Mouse (Mus musculus): Measurements from ENCODE around the gene Tmub1. TPM values are rescaled to one million over a fixed set of nuclear protein-coding genes. Genes with fewer than 3 reads are reported as not detected.

Tmub1 gene
- polyA plus RNA-seq, 1 experiment from 2014 or later, result 20.3 TPM

GRCm38 (mm10) chr5:24482247-24483079, 34.8 kb upstream of the Tmub1 start:
- H3K4me1 ChIP-seq (ENCODE audit: control insufficient read depth, insufficient read depth, low read length), result no peaks in the 10 kb centered on the region
- ATAC-seq (replicated peaks; ENCODE audit: extremely low read depth, insufficient read depth, low FRiP score), result no peak
- no peaks in the 10 kb centered on the region for H3K9me3 ChIP-seq (replicated peaks; ENCODE audit: control insufficient read depth, low read length)
- 64% methylated on average over 33 of the region's 41 CpGs for WGBS
- no peak overlapping the region for H3K4me2 ChIP-seq (ENCODE audit: low read depth, low read length)
- H3K4me3 ChIP-seq (ENCODE audit: low read length), result no peak overlapping the region
- no peaks in the 10 kb centered on the region for H3K27me3 ChIP-seq (ENCODE audit: control insufficient read depth, insufficient read depth, low read length)
- peaks cover 42% of the 10 kb centered on the region for H3K36me3 ChIP-seq (ENCODE audit: control insufficient read depth, insufficient read depth)
- no peak overlapping the region for H3K27ac ChIP-seq (ENCODE audit: low read length)
- no peak overlapping the region for H3K9ac ChIP-seq (ENCODE audit: low read length)

- Histone ChIP-seq H3K4me2 (ENCODE audit: low read depth, low read length) (no peak overlapping the region), H3K9me3 (replicated peaks; ENCODE audit: control insufficient read depth, low read length) (no peaks in the 10 kb centered on the region), H3K27me3 (ENCODE audit: control insufficient read depth, insufficient read depth, low read length) (no peaks in the 10 kb centered on the region), H3K9ac (ENCODE audit: low read length) (no peak overlapping the region), H3K36me3 (ENCODE audit: control insufficient read depth, insufficient read depth) (peaks cover 44% of the 10 kb centered on the region), H3K27ac (ENCODE audit: low read length) (no peak overlapping the region), H3K4me1 (ENCODE audit: control insufficient read depth, insufficient read depth, low read length) (no peaks in the 10 kb centered on the region), H3K4me3 (ENCODE audit: low read length) (no peak overlapping the region)
- 21% methylated on average over 4 of the region's 4 CpGs for WGBS
- peak; percentile 35; the same call in 1 of the 2 replicates for ATAC-seq (replicated peaks; ENCODE audit: extremely low read depth, insufficient read depth, low FRiP score)
Measured at GRCm38 (mm10) chr5:24481647-24482046, 34.0 kb upstream of the Tmub1 start.

GRCm38 (mm10) chr5:24477909-24478308, 30.3 kb upstream of the Tmub1 start:
- peaks cover 36% of the 10 kb centered on the region for H3K36me3 ChIP-seq (ENCODE audit: control insufficient read depth, insufficient read depth)
- no peak for ATAC-seq (replicated peaks; ENCODE audit: extremely low read depth, insufficient read depth, low FRiP score)

GRCm38 (mm10) chr5:24475476-24476241, 28.0 kb upstream of the Tmub1 start:
- Histone ChIP-seq H3K4me2 (ENCODE audit: low read depth, low read length) (peak overlapping the region; percentile 77), H3K4me1 (ENCODE audit: control insufficient read depth, insufficient read depth, low read length) (peaks cover 28% of the 10 kb centered on the region), H3K27ac (ENCODE audit: low read length) (no peak overlapping the region), H3K36me3 (ENCODE audit: control insufficient read depth, insufficient read depth) (peaks cover 29% of the 10 kb centered on the region), H3K27me3 (ENCODE audit: control insufficient read depth, insufficient read depth, low read length) (no peaks in the 10 kb centered on the region; the same call in 1 of the 2 replicates), H3K9me3 (replicated peaks; ENCODE audit: control insufficient read depth, low read length) (no peaks in the 10 kb centered on the region), H3K4me3 (ENCODE audit: low read length) (peak overlapping the region; percentile 53), H3K9ac (ENCODE audit: low read length) (no peak overlapping the region)
- WGBS, result 59% methylated on average over 6 of the region's 6 CpGs
- ATAC-seq (replicated peaks; ENCODE audit: extremely low read depth, insufficient read depth, low FRiP score), result no peak

More at GRCm38 (mm10) chr5:24477909-24478308, 30.3 kb upstream of the Tmub1 start:
- Histone ChIP-seq H3K27ac (ENCODE audit: low read length) (no peak overlapping the region), H3K4me2 (ENCODE audit: low read depth, low read length) (no peak overlapping the region), H3K4me3 (ENCODE audit: low read length) (no peak overlapping the region), H3K4me1 (ENCODE audit: control insufficient read depth, insufficient read depth, low read length) (peaks cover 25% of the 10 kb centered on the region), H3K27me3 (ENCODE audit: control insufficient read depth, insufficient read depth, low read length) (no peaks in the 10 kb centered on the region; the same call in 1 of the 2 replicates), H3K9ac (ENCODE audit: low read length) (no peak overlapping the region), H3K9me3 (replicated peaks; ENCODE audit: control insufficient read depth, low read length) (no peaks in the 10 kb centered on the region)
- 91% methylated on average over 9 of the region's 9 CpGs for WGBS

- Histone ChIP-seq H3K36me3 (ENCODE audit: control insufficient read depth, insufficient read depth) (peaks cover 20% of the 10 kb centered on the region), H3K4me2 (ENCODE audit: low read depth, low read length) (peak overlapping the region; percentile 77), H3K27ac (ENCODE audit: low read length) (no peak overlapping the region), H3K27me3 (ENCODE audit: control insufficient read depth, insufficient read depth, low read length) (no peaks in the 10 kb centered on the region; the same call in 1 of the 2 replicates), H3K4me1 (ENCODE audit: control insufficient read depth, insufficient read depth, low read length) (peaks cover 28% of the 10 kb centered on the region), H3K9me3 (replicated peaks; ENCODE audit: control insufficient read depth, low read length) (no peaks in the 10 kb centered on the region), H3K9ac (ENCODE audit: low read length) (peak overlapping the region; percentile 62), H3K4me3 (ENCODE audit: low read length) (peak overlapping the region; percentile 53)
- 2% methylated on average over 64 of the region's 67 CpGs for WGBS
- ATAC-seq (replicated peaks; ENCODE audit: extremely low read depth, insufficient read depth, low FRiP score), result peak; percentile 37
Measured at GRCm38 (mm10) chr5:24474723-24475261, 27.1 kb upstream of the Tmub1 start.

- H3K36me3 ChIP-seq (ENCODE audit: control insufficient read depth, insufficient read depth), result peaks cover 19% of the 10 kb centered on the region
- no peaks in the 10 kb centered on the region; the same call in 1 of the 2 replicates for H3K27me3 ChIP-seq (ENCODE audit: control insufficient read depth, insufficient read depth, low read length)
- WGBS, result 4% methylated on average over 68 of the region's 77 CpGs
- H3K4me1 ChIP-seq (ENCODE audit: control insufficient read depth, insufficient read depth, low read length), result peaks cover 28% of the 10 kb centered on the region
- peak overlapping the region; percentile 62 for H3K9ac ChIP-seq (ENCODE audit: low read length)
- no peaks in the 10 kb centered on the region for H3K9me3 ChIP-seq (replicated peaks; ENCODE audit: control insufficient read depth, low read length)
- peak; percentile 45 for ATAC-seq (replicated peaks; ENCODE audit: extremely low read depth, insufficient read depth, low FRiP score)
- peak overlapping the region; percentile 53 for H3K4me3 ChIP-seq (ENCODE audit: low read length)
- peak overlapping the region; percentile 77 for H3K4me2 ChIP-seq (ENCODE audit: low read depth, low read length)
- H3K27ac ChIP-seq (ENCODE audit: low read length), result no peak overlapping the region
Measured at GRCm38 (mm10) chr5:24474025-24474722, 26.5 kb upstream of the Tmub1 start.

- no peak overlapping the region for H3K4me2 ChIP-seq (ENCODE audit: low read depth, low read length)
Measured at GRCm38 (mm10) chr5:24472884-24473619, 25.4 kb upstream of the Tmub1 start.

GRCm38 (mm10) chr5:24470600-24470999, 22.9 kb upstream of the Tmub1 start:
- Histone ChIP-seq H3K4me3 (ENCODE audit: low read length) (no peak overlapping the region), H3K4me1 (ENCODE audit: control insufficient read depth, insufficient read depth, low read length) (peaks cover 24% of the 10 kb centered on the region), H3K27ac (ENCODE audit: low read length) (no peak overlapping the region), H3K9me3 (replicated peaks; ENCODE audit: control insufficient read depth, low read length) (no peaks in the 10 kb centered on the region), H3K27me3 (ENCODE audit: control insufficient read depth, insufficient read depth, low read length) (no peaks in the 10 kb centered on the region; the same call in 1 of the 2 replicates), H3K9ac (ENCODE audit: low read length) (no peak overlapping the region), H3K4me2 (ENCODE audit: low read depth, low read length) (no peak overlapping the region), H3K36me3 (ENCODE audit: control insufficient read depth, insufficient read depth) (no peaks in the 10 kb centered on the region)
- 0 out of 2 replicates have a peak, but pooled peaks have one; percentile 19 for ATAC-seq (replicated peaks; ENCODE audit: extremely low read depth, insufficient read depth, low FRiP score)
- WGBS, result 19% methylated on average over 5 of the region's 5 CpGs

More at GRCm38 (mm10) chr5:24472884-24473619, 25.4 kb upstream of the Tmub1 start:
- ATAC-seq (replicated peaks; ENCODE audit: extremely low read depth, insufficient read depth, low FRiP score), result no peak
- Histone ChIP-seq H3K27me3 (ENCODE audit: control insufficient read depth, insufficient read depth, low read length) (no peaks in the 10 kb centered on the region; the same call in 1 of the 2 replicates), H3K36me3 (ENCODE audit: control insufficient read depth, insufficient read depth) (peaks cover 10% of the 10 kb centered on the region), H3K9ac (ENCODE audit: low read length) (no peak overlapping the region), H3K9me3 (replicated peaks; ENCODE audit: control insufficient read depth, low read length) (no peaks in the 10 kb centered on the region), H3K4me3 (ENCODE audit: low read length) (no peak overlapping the region), H3K27ac (ENCODE audit: low read length) (no peak overlapping the region), H3K4me1 (ENCODE audit: control insufficient read depth, insufficient read depth, low read length) (peaks cover 28% of the 10 kb centered on the region)
- WGBS, result 48% methylated on average over 7 of the region's 7 CpGs

Measured in heart, embryonic 16.5 days (tissue).